Comparison of ENCODE assay signal across 14 mouse cellular contexts in genomic region chr12:83233651-83234050, GRCm38 (mm10).
A peak's percentile ranks its signal among the peaks of the same experiment; 100 is the strongest.
DNase-seq lines count a peak whose midpoint lies in the region; ATAC-seq and TF ChIP-seq lines count a peak whose summit lies in the region.
"Had no signal": no experiment of that assay in that cellular context is flagged by ENCODE, and none has a peak within 500 bp of the region (broad histone marks: within the 10 kb centered on the region; RNA-seq: fewer than 3 reads in every experiment).

No protein-coding gene starts in this region.

- H3K9me3 ChIP-seq in heart, postnatal 0 days (replicated peaks; ENCODE audit: control insufficient read depth, low read length): peaks cover 4% of the 10 kb centered on the region; the same call in 1 of the 2 replicates
- H3K9me3 ChIP-seq: hindbrain, embryonic 12.5 days; intestine, embryonic 15.5 days had no signal

- WGBS in heart, adult 2 months: 52% methylated on average over 7 of the region's 7 CpGs
- WGBS in heart, postnatal 0 days: 37% methylated on average over 7 of the region's 7 CpGs

- H3K4me1 ChIP-seq in heart, adult 2 months (ENCODE audit: control insufficient read depth, insufficient read depth, low read length): peaks cover 1% of the 10 kb centered on the region; the same call in 1 of the 2 replicates
- peaks cover 11% of the 10 kb centered on the region; the same call in 1 of the 2 replicates for H3K4me1 ChIP-seq in heart, postnatal 0 days (ENCODE audit: control insufficient read depth, insufficient read depth)
- H3K4me1 ChIP-seq: embryonic facial prominence, embryonic 13.5 days; intestine, embryonic 15.5 days had no signal

- DNase-seq in heart, adult 11 months: peak; percentile 94
- no peak for DNase-seq in heart, postnatal 25 days (ENCODE audit: low spot score)
- peak; percentile 57 for DNase-seq in brain, embryonic 14.5 days (ENCODE audit: low read depth)
- peak in 1 of 2 experiments; percentile 62 for DNase-seq in heart, adult 2 months
- DNase-seq in heart, postnatal 0 days (ENCODE audit: low spot score): peak; percentile 80
- DNase-seq in lung, adult 18-20 months: no peak
- DNase-seq: cerebellum, adult 8-10 months; thymus, adult 2 months had no signal

- peak; percentile 72; the same call in 1 of the 2 replicates for TF ChIP-seq EP300 in heart, adult 2 months (IDR thresholded peaks at IDR 0.05; ENCODE audit: insufficient read depth, low read depth, low read length)
- TF ChIP-seq EP300 in heart, postnatal 0 days (IDR thresholded peaks at IDR 0.05; ENCODE audit: low read depth): no peak

- no peak overlapping the region for H3K4me2 ChIP-seq in heart, postnatal 0 days (ENCODE audit: low read depth, low read length)
- H3K4me2 ChIP-seq: embryonic facial prominence, embryonic 13.5 days; hindbrain, embryonic 12.5 days; intestine, embryonic 15.5 days; liver, embryonic 11.5 days had no signal

- no peaks in the 10 kb centered on the region for H3K27me3 ChIP-seq in heart, adult 2 months (ENCODE audit: control insufficient read depth, insufficient read depth, low read length)
- H3K27me3 ChIP-seq in heart, postnatal 0 days (ENCODE audit: control insufficient read depth, insufficient read depth, low read length): no peaks in the 10 kb centered on the region
- H3K27me3 ChIP-seq: embryonic facial prominence, embryonic 13.5 days; hindbrain, embryonic 12.5 days; intestine, embryonic 15.5 days had no signal

- peak overlapping the region; percentile 67 for H3K27ac ChIP-seq in heart, adult 2 months
- peak overlapping the region; percentile 32; the same call in 1 of the 2 replicates for H3K27ac ChIP-seq in heart, postnatal 0 days (ENCODE audit: low read depth)
- H3K27ac ChIP-seq: embryonic facial prominence, embryonic 13.5 days; hindbrain, embryonic 12.5 days; intestine, embryonic 15.5 days had no signal

- ATAC-seq in heart, postnatal 0 days (ENCODE audit: insufficient read depth, low read depth): peak; percentile 88
- no peak for ATAC-seq in frontal cortex, adult (ENCODE audit: low TSS enrichment)
- ATAC-seq: CD4-positive, CD25-positive, alpha-beta regulatory T cell, adult 4 months; intestine, embryonic 15.5 days had no signal

- no peaks in the 10 kb centered on the region for H3K79me2 ChIP-seq in heart, adult 2 months (replicated peaks; ENCODE audit: control insufficient read depth, insufficient read depth, low read length)

- no peak for TF ChIP-seq CTCF in brain, embryonic 14.5 days (IDR thresholded peaks at IDR 0.05; ENCODE audit: borderline replicate concordance, extremely low read depth, insufficient read depth, insufficient read length)
- no peak for TF ChIP-seq CTCF in heart, adult 2 months (IDR thresholded peaks at IDR 0.05)
- no peak for TF ChIP-seq CTCF in heart, postnatal 0 days (IDR thresholded peaks at IDR 0.05; ENCODE audit: low read depth)

- TF ChIP-seq POLR2A in brain, embryonic 14.5 days (IDR thresholded peaks at IDR 0.05; ENCODE audit: borderline replicate concordance, extremely low read depth, insufficient read depth, insufficient read length, poor library complexity, severe bottlenecking): no peak
- TF ChIP-seq POLR2A in heart, adult 2 months (IDR thresholded peaks at IDR 0.05; ENCODE audit: insufficient read depth, low read depth, low read length): no peak

- H3K36me3 ChIP-seq in heart, adult 2 months (ENCODE audit: control insufficient read depth, insufficient read depth, low read length): no peaks in the 10 kb centered on the region
- H3K36me3 ChIP-seq in heart, postnatal 0 days (replicated peaks; ENCODE audit: control insufficient read depth, insufficient read depth, low read length): no peaks in the 10 kb centered on the region
- H3K36me3 ChIP-seq: embryonic facial prominence, embryonic 13.5 days; hindbrain, embryonic 12.5 days; intestine, embryonic 15.5 days had no signal

- intact Hi-C loops in heart, postnatal 25 days (cut with DNase I): loop anchor here (5.0 kb wide), 1 partner anchor 76 kb away; no protein-coding TSS in a partner anchor
- intact Hi-C loops in heart, adult 2 months (cut with DNase I): no loop called here

- no peak overlapping the region for H3K9ac ChIP-seq in heart, adult 2 months (ENCODE audit: low read depth, low read length)
- H3K9ac ChIP-seq in heart, postnatal 0 days (replicated peaks; ENCODE audit: low read depth, low read length): no peak overlapping the region
- H3K9ac ChIP-seq: embryonic facial prominence, embryonic 13.5 days; hindbrain, embryonic 12.5 days; intestine, embryonic 15.5 days had no signal

- no peak overlapping the region for H3K4me3 ChIP-seq in heart, adult 2 months
- no peak overlapping the region for H3K4me3 ChIP-seq in heart, postnatal 0 days (ENCODE audit: low read depth, low read length)
- H3K4me3 ChIP-seq: embryonic facial prominence, embryonic 13.5 days; hindbrain, embryonic 12.5 days; intestine, embryonic 15.5 days had no signal

Comparison
In these comparisons a context has a peak if more than half of its experiments do, and no peak if none do; other contexts are left out.
1. DNase-seq: peak in heart, adult 11 months (single experiment), brain, embryonic 14.5 days (single experiment) and heart, postnatal 0 days (single experiment); none in heart, postnatal 25 days (single experiment) and lung, adult 18-20 months (0 of 2).